Mouse (Mus musculus) small intestine, adult 2 months (tissue): ENCODE results near the gene Rapgef5. TPM values are rescaled to one million over a fixed set of nuclear protein-coding genes. Genes with fewer than 3 reads are reported as not detected.
A peak's percentile ranks its signal among the peaks of the same experiment; 100 is the strongest.

ENCODE experiments used
- H3K27ac ChIP-seq: fragments of 200-500 bp; 2 replicates; pipeline ENCODE4 v1.5.1; 2012; ENCODE audit warnings: low read depth, low read length, control low read depth, inconsistent platforms; ENCODE audit not compliant: insufficient read depth
- H3K27me3 ChIP-seq: fragments of 200-500 bp; 2 replicates; pipeline ENCODE4 v1.6.1; 2012; ENCODE audit warnings: mild to moderate bottlenecking, moderate library complexity, low read length, inconsistent platforms; ENCODE audit not compliant: control insufficient read depth, insufficient read depth
- H3K36me3 ChIP-seq: fragments of 200-500 bp; 2 replicates; pipeline ENCODE4 v1.6.1; 2012; ENCODE audit warnings: mild to moderate bottlenecking, low read length, control low read depth, inconsistent platforms; ENCODE audit not compliant: control insufficient read depth, insufficient read depth
- H3K4me1 ChIP-seq: fragments of 200-500 bp; 2 replicates; pipeline ENCODE4 v1.6.1; 2012; ENCODE audit warnings: low read length, inconsistent platforms, mixed read lengths; ENCODE audit not compliant: control insufficient read depth, insufficient read depth, insufficient read length
- H3K4me3 ChIP-seq: fragments of 200-500 bp; 2 replicates; pipeline ENCODE4 v1.5.1; 2012; ENCODE audit warnings: low read depth, mild to moderate bottlenecking, control low read depth, inconsistent platforms, low read length, moderate library complexity
- CTCF ChIP-seq: fragments of 200-500 bp; IDR thresholded peaks from 2 replicates; pipeline ENCODE4 v1.5.1; 2012; ENCODE audit warnings: low read depth, mild to moderate bottlenecking, control low read depth, inconsistent platforms, low read length, moderate library complexity, mixed read lengths; ENCODE audit not compliant: insufficient replicate concordance, insufficient read length; ENCODE audit errors: extremely low read depth
- POLR2A ChIP-seq: fragments of 200-500 bp; IDR thresholded peaks from 2 replicates; pipeline ENCODE4 v1.6.1; 2012; ENCODE audit warnings: low read depth, mild to moderate bottlenecking, control low read depth, inconsistent platforms, low read length, moderate library complexity
- WGBS: fragments of 180-500 bp; shearing (Covaris S2); methylation state at CpG from one replicate; pipeline ENCODE4 v1.1.7; 2018; 5-methylcytosine and 5-hydroxymethylcytosine counted together
- polyA plus RNA-seq: library from polyadenylated mRNA; depleted of rRNA; stranded (reverse); fragments of >200 nt; gene quantifications from 2 replicates; pipeline ENCODE4 v1.2.3, GENCODE M21; 2012

Gene Rapgef5
- polyA plus RNA-seq, 1 experiment = 4.7 TPM

DNA sequence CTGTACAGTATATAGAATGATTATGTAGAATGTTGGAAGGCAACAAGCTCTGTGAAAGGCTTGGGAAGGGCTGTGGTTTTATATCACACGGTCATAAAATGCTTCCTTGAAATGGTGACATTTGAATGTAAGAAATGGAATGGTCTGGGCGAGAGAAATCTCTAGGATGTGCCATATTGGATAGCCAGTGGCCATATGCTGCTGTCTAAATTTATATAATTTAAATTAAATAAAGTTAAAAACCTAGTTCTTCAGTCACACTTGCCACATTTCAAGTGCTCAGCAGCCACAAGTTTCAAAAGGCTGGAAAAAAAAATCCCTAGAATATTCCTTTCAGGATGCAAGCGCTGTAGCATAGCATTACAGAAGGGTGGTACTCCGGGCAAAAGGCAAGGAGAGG is 14.8 kb downstream of the Rapgef5 start:
- Histone ChIP-seq H3K36me3 (no peaks in the 10 kb centered on the region), H3K27ac (no peak overlapping the region), H3K4me3 (no peak overlapping the region), H3K27me3 (no peaks in the 10 kb centered on the region), H3K4me1 (peaks cover 3% of the 10 kb centered on the region; the same call in 1 of the 2 replicates)
- TF ChIP-seq CTCF (no peak), POLR2A (no peak)
- 91% methylated on average over 4 of the region's 4 CpGs for WGBS

DNA sequence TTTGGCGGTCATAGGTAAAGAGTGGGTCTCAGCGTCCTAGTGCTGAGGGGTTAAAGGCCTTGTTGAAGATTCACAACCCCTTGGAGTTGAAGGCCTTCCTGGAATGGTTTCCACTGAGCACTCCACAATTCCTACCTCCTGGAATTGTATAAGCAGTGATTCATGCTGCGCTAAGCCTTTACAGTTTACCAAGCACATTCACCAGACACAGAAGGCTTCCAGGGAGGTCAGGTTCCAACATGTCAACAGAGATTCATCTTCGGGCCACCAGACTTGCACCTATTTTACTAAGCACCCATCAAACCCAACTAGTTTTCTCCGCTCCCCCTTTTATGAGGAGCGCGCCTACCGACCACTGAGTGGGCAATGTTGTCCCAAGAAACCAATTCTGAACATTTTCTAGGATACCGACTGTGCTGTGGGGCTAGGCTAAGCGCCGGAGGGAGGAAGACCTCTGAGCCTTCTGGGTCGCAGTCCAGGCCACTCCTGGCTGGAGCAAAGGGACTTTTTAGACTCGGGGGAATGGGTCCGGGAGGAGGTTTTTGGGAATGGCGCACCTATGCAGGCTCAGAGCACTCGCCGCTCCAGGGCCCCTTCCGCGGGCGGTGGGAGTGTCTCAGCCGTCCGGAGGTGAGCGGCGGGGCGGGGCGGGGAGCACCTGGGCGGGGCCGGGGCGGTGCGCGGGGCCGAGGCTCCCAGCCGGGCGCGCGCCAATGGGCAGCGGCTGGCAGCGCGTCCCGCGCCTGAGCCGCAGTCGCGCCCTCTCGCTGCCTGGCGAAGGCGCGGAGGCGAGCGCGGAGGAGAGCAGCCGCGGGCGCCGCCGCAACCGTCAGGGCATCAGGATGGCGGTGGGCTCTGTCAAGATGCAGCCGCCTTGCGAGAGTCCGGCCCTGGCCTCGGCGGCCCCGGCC is 17.2 kb downstream of the Rapgef5 start:
- Histone ChIP-seq H3K4me3 (peak overlapping the region; percentile 86), H3K27me3 (no peaks in the 10 kb centered on the region), H3K4me1 (peaks cover 3% of the 10 kb centered on the region; the same call in 1 of the 2 replicates), H3K27ac (peak overlapping the region; percentile 1; the same call in 1 of the 2 replicates), H3K36me3 (no peaks in the 10 kb centered on the region)
- no peak for TF ChIP-seq CTCF
- TF ChIP-seq POLR2A = no peak
- WGBS = 6% methylated on average over 62 of the region's 64 CpGs

DNA sequence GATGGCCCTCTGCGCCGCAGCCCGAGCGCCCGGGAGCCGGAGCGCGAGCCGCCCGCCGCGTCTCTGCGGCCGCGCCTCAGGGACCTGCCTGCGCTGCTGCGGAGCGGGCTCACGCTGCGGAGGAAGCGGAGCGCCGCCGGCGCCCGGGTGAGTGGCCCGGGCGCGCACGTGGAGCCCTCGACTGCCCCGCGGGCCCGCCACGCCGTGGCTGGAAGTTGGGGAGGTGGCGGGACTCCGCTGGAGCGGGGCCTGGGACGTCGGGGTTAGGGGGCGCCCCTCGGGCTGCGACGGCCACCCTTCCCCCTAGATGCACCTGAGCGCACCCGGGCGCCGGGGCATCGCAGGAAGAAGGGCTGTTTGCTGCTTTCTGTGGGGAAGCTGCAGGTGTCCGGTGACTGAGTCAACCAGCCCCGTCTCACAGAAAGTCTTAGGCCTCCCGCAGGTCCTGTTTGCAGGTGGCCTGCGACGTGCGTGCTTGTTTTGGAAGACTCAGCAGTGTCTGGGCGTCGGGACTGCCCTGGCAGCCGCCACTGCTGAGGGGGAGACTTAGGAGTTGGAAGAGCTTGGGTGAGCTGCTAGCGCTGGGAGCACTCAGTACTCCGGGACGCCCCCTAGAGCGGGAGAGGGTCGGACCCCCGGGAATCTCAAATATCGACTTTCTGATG is 17.9 kb downstream of the Rapgef5 start:
- WGBS = 1% methylated on average over 66 of the region's 66 CpGs
- Histone ChIP-seq H3K4me3 (peak overlapping the region; percentile 86), H3K36me3 (no peaks in the 10 kb centered on the region), H3K27ac (peak overlapping the region; percentile 1; the same call in 1 of the 2 replicates), H3K4me1 (peaks cover 3% of the 10 kb centered on the region; the same call in 1 of the 2 replicates), H3K27me3 (no peaks in the 10 kb centered on the region)
- no peak for TF ChIP-seq POLR2A
- no peak for TF ChIP-seq CTCF

DNA sequence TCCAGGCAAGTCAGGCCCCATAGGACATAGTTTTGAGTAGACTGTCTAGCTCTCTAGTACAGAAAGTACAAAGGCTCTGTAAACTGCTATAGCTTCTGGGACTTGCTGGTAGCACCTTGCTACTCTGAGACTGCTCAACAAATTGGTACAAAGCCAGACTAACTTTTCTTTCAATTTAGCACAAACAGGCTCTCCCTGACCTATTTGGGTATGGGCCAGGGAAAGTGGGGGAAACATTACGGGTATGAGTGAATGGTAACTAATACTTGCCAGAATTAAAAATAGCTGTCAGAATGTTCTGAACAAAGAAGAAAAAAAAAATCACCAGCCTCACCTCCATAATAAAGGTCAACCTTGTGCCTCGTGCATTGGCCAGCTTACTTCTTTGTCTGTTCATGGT is 24.1 kb downstream of the Rapgef5 start:
- no peaks in the 10 kb centered on the region; the same call in 1 of the 2 replicates for H3K36me3 ChIP-seq
- no peaks in the 10 kb centered on the region for H3K27me3 ChIP-seq
- WGBS = 54% methylated on average over 2 of the region's 2 CpGs
- H3K4me1 ChIP-seq = no peaks in the 10 kb centered on the region; the same call in 1 of the 2 replicates
- no peak overlapping the region for H3K4me3 ChIP-seq
- no peak overlapping the region for H3K27ac ChIP-seq
- TF ChIP-seq CTCF = no peak
- TF ChIP-seq POLR2A = no peak

DNA sequence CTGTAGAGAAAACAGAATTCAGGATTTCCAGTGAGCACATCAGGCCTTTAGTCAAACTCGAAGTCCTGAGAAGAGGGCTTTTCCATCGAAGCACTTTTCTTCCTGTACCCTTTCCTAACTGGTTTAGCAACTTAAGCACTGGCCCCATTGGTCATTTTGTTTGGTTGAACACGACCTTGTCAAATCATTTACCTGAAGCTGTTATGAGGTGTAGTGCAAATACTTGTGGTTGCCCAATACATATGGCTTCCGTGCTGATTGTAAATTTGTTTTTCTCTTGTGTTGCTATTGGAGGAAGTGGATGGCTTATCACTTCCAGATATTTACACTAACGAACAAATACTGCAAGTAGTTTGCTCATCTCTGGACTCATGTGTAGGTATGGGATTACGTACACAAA is 29.0 kb downstream of the Rapgef5 start:
- Histone ChIP-seq H3K27ac (peak overlapping the region; percentile 33; the same call in 1 of the 2 replicates), H3K27me3 (no peaks in the 10 kb centered on the region), H3K4me3 (no peak overlapping the region), H3K4me1 (no peaks in the 10 kb centered on the region; the same call in 1 of the 2 replicates), H3K36me3 (no peaks in the 10 kb centered on the region; the same call in 1 of the 2 replicates)
- WGBS = 29% methylated on average over 6 of the region's 6 CpGs
- no peak for TF ChIP-seq CTCF
- no peak for TF ChIP-seq POLR2A

DNA sequence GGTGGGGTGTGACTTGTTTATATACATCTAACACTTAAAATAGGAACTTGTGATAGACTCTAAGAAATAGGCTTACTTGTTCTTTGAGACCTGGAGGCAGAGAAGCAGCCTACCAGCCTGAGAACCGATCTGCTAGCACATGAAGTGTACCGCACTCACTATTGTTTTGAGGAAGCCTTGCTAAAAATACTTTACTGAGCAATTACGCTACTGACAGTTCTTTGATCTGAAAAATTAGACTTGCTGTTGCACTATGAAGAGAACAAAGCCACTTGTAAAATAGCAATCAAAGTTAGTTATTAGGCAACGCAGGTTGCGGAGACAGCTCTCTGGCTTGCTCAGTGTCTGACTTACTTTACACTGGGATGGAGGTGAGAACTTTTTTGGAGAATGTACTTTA is 37.1 kb downstream of the Rapgef5 start:
- Histone ChIP-seq H3K36me3 (no peaks in the 10 kb centered on the region; the same call in 1 of the 2 replicates), H3K27ac (peak overlapping the region; percentile 96), H3K4me3 (no peak overlapping the region), H3K4me1 (peaks cover 17% of the 10 kb centered on the region), H3K27me3 (no peaks in the 10 kb centered on the region)
- no peak for TF ChIP-seq CTCF
- no peak for TF ChIP-seq POLR2A
- 79% methylated on average over 5 of the region's 5 CpGs for WGBS
